Mouse (Mus musculus) megakaryocyte, embryonic 14.5 days (primary cell): ENCODE results near the gene Kif5c.

Experiments
- FLI1 ChIP-seq: IDR thresholded peaks from 2 replicates; pipeline ENCODE4 v1.6.1; 2012; ENCODE audit warnings: low read length, inconsistent platforms, mixed read lengths
- GATA1 ChIP-seq: IDR thresholded peaks from 3 replicates; pipeline ENCODE4 v1.6.1; 2012; ENCODE audit warnings: mixed read lengths, low read length, inconsistent platforms, borderline replicate concordance

- TF ChIP-seq GATA1 = no peak
- TF ChIP-seq FLI1 = no peak
Measured at GRCm38 (mm10) chr2:49788643-49789042, 169.5 kb downstream of the Kif5c start.
